Mouse (Mus musculus) sigmoid colon, adult 10 weeks (tissue): ENCODE measurements around the gene Prpf4b. TPM values are rescaled to one million over a fixed set of nuclear protein-coding genes. Genes with fewer than 3 reads are reported as not detected.

Source experiments
- polyA plus RNA-seq: library from polyadenylated mRNA; stranded (reverse); fragments of 350-450 nt; fragmentation: Illumina TruSeq; extraction: RNeasy Lipid Tissue Mini Kit (QIAGEN cat#74804); gene quantifications from one replicate; pipeline ENCODE4 v1.2.3, GENCODE M21; 2014; ENCODE audit warnings: low read depth, low replicate concordance

Gene Prpf4b
- polyA plus RNA-seq: 179 TPM

GRCm38 (mm10) chr13:34875166-34875710 lies at the start of gene Prpf4b:
TSS of gene Prpf4b (plus strand) at chr13:34875302.

GRCm38 (mm10) chr13:34924210-34924609 lies 49.1 kb downstream of the Prpf4b start, which contains the start of the genes Fam217a and 4933417A18Rik:
TSS of gene Fam217a (minus strand) at chr13:34924310.
TSS of gene 4933417A18Rik (plus strand) at chr13:34924409.

Other genes starting within 250 kb of the Prpf4b start
- 28.7 TPM for gene Pxdc1, start 221.8 kb upstream of the Prpf4b start, polyA plus RNA-seq
- gene Fam50b, start 140.5 kb upstream of the Prpf4b start, polyA plus RNA-seq: not detected
- 1.4 TPM for gene Fam217a, start 49.0 kb downstream of the Prpf4b start, polyA plus RNA-seq
- not detected for gene 4933417A18Rik, start 49.1 kb downstream of the Prpf4b start, polyA plus RNA-seq
- gene Eci3, start 88.5 kb downstream of the Prpf4b start, polyA plus RNA-seq: 18.8 TPM
- 54.1 TPM for gene Eci2, start 151.8 kb downstream of the Prpf4b start, polyA plus RNA-seq